Mouse (Mus musculus) E14TG2a.4 (cell line): Measurements from ENCODE around the gene Eng.

Experiments used
- CTCF ChIP-seq: conservative IDR thresholded peaks from 2 replicates; pipeline ENCODE4 v1.5.1; 2014; ENCODE audit warnings: low read length
- NANOG ChIP-seq: IDR thresholded peaks from 2 replicates; pipeline ENCODE4 v1.6.1; 2014; ENCODE audit warnings: borderline replicate concordance, low read length, mixed read lengths
- POU5F1 ChIP-seq: IDR thresholded peaks from 2 replicates; pipeline ENCODE4 v1.6.1; 2014; ENCODE audit warnings: low read length, borderline replicate concordance

- TF ChIP-seq CTCF (no peak), NANOG (no peak), POU5F1 (no peak)
These were observed 971 bp downstream of the Eng start for GRCm38 (mm10) chr2:32647366-32647765.
